Mouse (Mus musculus): Measurements from ENCODE around the gene Grin2c. TPM values are rescaled to one million over a fixed set of nuclear protein-coding genes. Genes with fewer than 3 reads are reported as not detected.

Grin2c gene
- polyA plus RNA-seq, 1 experiment from 2014 or later: not detected

DNA sequence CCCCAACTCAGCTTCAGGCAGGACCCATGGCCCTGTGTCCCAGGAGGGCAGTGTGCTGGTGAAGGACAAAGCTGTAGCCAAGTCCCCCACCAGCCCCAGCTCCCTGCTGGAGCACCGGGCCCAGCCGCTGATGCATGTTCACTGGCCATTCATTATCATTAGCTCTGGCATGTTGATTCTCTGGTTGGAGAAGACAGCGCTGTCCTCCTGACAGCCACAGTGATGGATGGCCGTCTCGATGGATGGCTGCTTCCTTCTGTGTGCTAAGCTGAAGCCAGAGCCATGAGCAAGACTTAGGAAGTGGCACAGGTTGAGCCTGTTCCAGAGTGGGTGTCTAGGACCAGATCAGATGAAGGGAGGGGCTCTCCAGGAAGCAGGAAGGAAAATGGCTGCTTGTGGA lies 30.5 kb downstream of the Grin2c start:
- H3K36me3 ChIP-seq (ENCODE audit: inconsistent target): peaks cover 89% of the 10 kb centered on the region
- no peak overlapping the region for H3K4me3 ChIP-seq (ENCODE audit: inconsistent target)
- peaks cover 35% of the 10 kb centered on the region; the same call in 1 of the 2 replicates for H3K79me2 ChIP-seq (ENCODE audit: inconsistent target)
- 85% methylated on average over 5 of the region's 5 CpGs for WGBS (ENCODE audit: missing documents)
- H3K27ac ChIP-seq: no peak overlapping the region

DNA sequence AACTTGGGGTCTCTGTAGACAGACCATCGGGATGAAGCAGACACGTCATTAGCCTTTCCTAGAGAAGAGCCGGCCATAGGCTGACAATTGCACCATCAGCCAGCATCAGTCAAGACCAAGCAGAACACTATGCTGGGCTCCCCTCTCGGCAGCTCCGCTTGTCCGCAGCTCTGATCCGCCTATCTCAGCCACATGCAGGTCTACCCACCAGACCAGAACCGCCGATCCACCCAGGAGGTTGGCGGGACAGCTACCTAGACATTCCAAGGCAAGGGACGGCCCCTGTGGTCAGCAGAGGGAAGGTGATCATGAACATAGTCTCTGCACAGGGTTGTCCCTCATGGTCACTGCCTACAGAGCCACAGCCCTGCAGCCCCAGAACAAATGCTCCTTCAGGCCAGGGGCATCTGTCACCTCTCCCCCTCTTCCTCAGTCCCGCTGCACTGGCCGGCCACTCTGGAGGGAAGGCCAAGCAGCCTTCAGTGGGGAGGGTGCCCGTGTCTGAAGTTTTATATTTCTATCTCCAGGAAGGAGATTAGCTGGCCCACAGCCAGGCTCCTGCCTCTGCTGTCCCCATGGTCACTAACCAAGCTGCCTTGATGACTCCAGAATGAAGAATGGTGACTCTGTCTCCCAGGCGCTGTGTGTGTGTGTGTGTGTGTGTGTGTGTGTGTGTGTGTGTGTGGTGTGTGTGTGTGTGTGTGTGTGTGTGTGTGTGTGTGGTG lies 32.6 kb downstream of the Grin2c start:
- H3K4me3 ChIP-seq (ENCODE audit: inconsistent target): no peak overlapping the region
- no peak overlapping the region for H3K27ac ChIP-seq
- H3K36me3 ChIP-seq (ENCODE audit: inconsistent target): peaks cover 80% of the 10 kb centered on the region
- peaks cover 38% of the 10 kb centered on the region; the same call in 1 of the 2 replicates for H3K79me2 ChIP-seq (ENCODE audit: inconsistent target)
- WGBS (ENCODE audit: missing documents): 90% methylated on average over 14 of the region's 15 CpGs

DNA sequence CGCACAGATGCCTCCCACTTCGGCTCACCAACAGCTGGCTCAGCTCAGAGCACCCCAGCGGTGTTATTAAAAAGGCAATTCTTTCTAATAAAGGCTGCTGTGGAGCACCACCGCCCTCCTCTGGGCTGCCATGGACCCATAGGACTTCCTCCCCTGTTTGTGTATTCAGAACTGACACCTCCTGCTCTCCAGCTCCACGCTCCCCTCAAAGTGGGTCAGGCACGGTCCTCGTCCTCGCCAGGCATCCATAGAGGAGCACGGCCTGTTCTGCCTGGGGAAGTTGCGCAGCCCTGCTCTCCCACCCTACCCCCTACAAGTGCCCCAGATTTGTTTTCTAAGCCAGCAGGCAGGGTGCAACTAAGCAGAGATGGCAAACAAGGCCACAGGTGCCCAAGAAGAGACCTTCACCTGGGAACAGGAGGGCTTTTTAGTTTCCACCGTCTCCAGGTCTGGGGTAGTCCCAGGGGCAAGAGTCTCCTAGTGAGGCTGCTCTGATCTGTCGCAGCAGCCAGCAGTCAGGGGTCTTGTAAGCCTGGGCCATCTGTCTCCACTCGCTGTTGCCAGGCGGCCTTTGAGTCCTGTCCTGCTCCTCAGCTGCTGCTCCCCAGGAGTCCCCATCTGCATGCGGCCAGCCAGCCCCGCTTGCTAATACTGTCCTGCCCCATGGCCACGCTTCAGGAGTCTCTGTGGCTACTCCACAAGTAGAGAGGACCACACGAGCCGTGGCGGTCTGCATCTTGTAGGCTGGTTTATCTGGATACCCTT lies 33.3 kb downstream of the Grin2c start:
- WGBS (ENCODE audit: missing documents): 92% methylated on average over 18 of the region's 20 CpGs
- Histone ChIP-seq H3K27ac (no peak overlapping the region), H3K4me3 (ENCODE audit: inconsistent target) (no peak overlapping the region), H3K36me3 (ENCODE audit: inconsistent target) (peaks cover 80% of the 10 kb centered on the region), H3K79me2 (ENCODE audit: inconsistent target) (peaks cover 46% of the 10 kb centered on the region; the same call in 1 of the 2 replicates)

DNA sequence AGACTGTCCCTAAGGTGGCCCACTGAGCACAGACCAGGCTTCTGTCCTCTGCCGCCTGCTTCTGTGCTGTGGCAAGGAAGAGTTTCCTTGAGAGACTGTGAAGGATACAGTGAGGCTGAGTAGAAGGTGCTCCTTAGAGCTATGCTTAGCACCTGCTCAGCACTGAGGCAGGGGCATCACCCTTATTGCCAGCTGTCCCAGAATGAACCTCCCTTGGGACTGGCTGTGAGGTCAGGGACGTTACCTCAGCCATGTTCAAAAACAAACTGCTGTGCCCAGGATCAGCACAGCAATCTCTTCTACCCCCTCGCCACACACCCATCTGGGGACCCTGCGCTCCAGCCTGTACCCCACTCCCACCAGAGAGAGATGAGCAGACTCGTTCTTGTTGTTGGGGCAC lies 34.2 kb downstream of the Grin2c start:
- Histone ChIP-seq H3K36me3 (ENCODE audit: inconsistent target) (peaks cover 80% of the 10 kb centered on the region), H3K27ac (no peak overlapping the region), H3K79me2 (ENCODE audit: inconsistent target) (peaks cover 54% of the 10 kb centered on the region; the same call in 1 of the 2 replicates), H3K4me3 (ENCODE audit: inconsistent target) (no peak overlapping the region)
- 82% methylated on average over 5 of the region's 5 CpGs for WGBS (ENCODE audit: missing documents)

DNA sequence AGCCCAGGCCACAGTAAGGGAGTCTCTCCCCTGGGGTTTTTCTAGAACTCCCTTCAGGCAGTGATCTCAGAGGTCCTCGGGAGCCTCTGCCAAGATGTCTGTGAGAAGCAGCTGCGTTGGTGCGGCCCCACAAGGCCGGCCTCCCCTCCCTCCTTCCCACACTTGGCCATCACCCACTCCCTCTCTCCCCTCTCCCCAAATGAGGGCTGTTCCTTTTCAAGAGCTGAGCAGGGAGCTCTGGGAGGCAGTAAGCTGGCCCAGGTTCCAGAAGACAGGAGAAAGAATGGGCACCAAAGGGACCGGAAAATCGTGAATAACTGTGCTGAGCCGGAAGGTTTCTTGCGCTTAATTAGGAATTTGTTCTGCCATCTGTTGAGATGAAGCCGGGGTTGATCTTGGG lies 35.1 kb downstream of the Grin2c start:
- Histone ChIP-seq H3K27ac (peak overlapping the region; percentile 41), H3K4me3 (ENCODE audit: inconsistent target) (no peak overlapping the region), H3K36me3 (ENCODE audit: inconsistent target) (peaks cover 78% of the 10 kb centered on the region), H3K79me2 (ENCODE audit: inconsistent target) (peaks cover 58% of the 10 kb centered on the region; the same call in 1 of the 2 replicates)
- WGBS (ENCODE audit: missing documents): 57% methylated on average over 9 of the region's 9 CpGs

DNA sequence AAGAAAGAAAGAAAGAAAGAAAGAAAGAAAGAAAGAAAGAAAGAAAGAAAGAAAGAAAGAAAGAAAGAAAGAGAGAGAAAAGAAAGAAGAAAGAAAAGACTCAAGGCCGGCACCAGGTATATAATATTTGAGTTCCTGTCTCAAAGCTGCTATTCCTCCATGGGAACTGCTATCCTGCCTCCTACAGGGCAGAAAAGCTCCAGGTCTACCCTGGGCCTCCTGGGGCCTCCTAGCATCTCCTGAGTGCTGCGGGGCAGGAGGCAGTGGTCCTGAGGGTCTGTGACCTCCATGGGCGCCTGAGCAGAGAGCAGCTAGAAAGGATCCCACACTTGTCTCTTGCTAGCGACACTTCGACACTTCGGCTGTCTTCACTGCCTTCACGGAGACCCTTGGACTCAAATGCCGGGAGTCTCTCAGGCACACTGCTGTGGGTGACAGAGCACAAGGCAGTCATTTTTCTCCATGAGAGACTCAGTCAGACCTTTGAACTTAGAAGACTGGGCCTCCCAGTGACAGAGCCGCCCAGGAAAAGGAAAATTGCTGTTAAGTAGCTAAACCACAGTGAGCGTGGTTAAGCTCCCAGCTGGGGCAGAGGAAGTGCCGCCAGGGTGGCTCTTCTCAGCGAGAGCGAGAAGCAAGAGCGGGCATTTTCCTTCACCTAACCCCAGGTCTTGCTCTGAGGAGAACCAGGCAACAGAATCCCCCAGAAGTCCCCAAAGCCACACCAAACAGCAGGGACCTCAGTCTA lies 35.7 kb downstream of the Grin2c start:
- H3K36me3 ChIP-seq (ENCODE audit: inconsistent target): peaks cover 78% of the 10 kb centered on the region

DNA sequence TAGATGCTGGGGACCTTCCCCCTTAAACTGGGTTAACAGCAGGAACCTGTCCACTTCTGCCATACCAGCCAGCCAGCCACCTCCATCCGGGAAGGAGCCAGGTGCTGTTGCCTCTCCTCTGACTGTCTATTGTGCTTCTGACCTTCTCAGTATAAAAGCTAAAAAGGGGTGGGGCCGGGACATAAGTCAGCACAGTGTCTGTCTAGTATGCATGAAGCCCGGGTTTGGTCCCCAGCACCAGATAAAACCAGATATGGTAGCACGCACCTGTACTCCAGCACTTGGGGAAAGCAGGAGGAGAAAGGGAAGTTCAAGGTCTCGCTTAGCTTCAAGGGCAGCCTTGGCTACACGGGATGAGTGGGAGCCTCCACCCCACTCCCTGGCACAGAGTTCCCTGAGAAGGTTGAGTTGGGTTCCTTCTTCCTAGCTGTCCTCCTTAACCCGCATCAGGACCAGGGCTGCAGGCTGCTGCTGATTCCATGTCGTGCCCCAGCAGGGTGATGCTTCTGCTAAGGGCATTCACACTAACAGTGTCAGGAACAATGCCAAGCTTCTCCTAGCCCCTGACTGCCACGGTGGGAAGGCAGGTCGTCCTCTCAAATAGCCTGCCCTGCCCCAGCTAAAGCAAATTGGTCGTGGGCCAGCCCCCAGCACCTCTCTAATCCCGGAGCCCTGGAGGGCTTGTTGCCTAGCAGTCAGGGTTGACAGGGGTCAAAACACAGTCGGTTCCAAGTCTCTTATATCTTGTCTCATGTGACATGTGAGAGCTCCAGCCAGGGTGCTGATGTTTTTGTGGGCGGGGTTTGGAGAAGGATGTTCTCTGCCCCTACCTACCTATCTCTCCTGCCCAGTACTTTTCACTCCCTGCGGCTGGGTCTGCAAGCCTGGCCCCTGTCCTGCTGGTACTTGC lies 37.8 kb downstream of the Grin2c start:
- 83% methylated on average over 15 of the region's 15 CpGs for WGBS (ENCODE audit: missing documents)
- H3K4me3 ChIP-seq (ENCODE audit: inconsistent target): no peak overlapping the region
- peaks cover 82% of the 10 kb centered on the region for H3K36me3 ChIP-seq (ENCODE audit: inconsistent target)
- H3K79me2 ChIP-seq (ENCODE audit: inconsistent target): peaks cover 80% of the 10 kb centered on the region
- no peak overlapping the region for H3K27ac ChIP-seq

More for the DNA sequence above, 35.7 kb downstream of the Grin2c start:
- Histone ChIP-seq H3K4me3 (ENCODE audit: inconsistent target) (no peak overlapping the region), H3K27ac (peak overlapping the region; percentile 41), H3K79me2 (ENCODE audit: inconsistent target) (peaks cover 64% of the 10 kb centered on the region; the same call in 1 of the 2 replicates)
- WGBS (ENCODE audit: missing documents): 34% methylated on average over 14 of the region's 14 CpGs

DNA sequence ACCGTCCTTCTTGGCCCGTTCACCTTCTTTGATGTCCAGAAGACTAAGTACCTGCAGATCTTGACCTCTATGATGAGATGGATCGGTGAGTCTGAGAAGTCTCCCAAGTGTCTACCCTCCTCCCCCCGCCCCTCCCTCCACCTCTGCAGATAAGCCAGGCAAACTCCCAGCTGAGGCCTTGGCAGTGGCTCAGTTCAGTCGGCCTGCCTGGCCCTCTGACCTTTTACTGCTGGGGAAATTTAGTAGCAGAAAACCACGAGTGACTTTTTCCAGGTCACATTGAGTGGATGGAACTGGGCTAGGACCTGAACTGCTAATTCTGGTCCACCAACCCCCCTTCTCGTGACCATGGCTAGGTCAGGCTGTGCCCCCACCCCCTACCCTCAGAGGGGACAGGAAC lies 38.6 kb downstream of the Grin2c start:
- WGBS (ENCODE audit: missing documents): 81% methylated on average over 7 of the region's 7 CpGs
- H3K79me2 ChIP-seq (ENCODE audit: inconsistent target): peaks cover 82% of the 10 kb centered on the region
- no peak overlapping the region for H3K4me3 ChIP-seq (ENCODE audit: inconsistent target)
- no peak overlapping the region for H3K27ac ChIP-seq
- peaks cover 78% of the 10 kb centered on the region for H3K36me3 ChIP-seq (ENCODE audit: inconsistent target)

DNA sequence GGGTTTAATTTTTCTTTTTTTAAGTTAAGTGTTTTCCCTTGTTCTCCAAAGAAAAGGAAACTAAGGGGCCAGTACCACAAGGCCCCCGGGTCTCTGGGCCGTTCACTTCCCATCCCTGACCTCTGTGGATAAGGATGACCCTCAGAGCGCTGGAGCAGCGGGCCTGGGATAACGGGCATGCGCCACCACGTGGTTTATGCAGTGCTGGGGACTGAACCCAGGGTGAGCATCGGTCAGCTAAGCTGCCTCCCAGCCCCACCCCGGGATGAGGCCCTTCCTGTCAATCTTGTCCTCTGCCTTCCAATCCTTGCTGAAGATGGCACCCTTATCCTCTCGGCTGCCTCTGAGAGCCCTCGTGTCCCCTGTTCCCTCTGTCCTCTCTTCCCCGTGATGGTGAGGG lies 39.4 kb downstream of the Grin2c start:
- Histone ChIP-seq H3K4me3 (ENCODE audit: inconsistent target) (no peak overlapping the region), H3K79me2 (ENCODE audit: inconsistent target) (peaks cover 82% of the 10 kb centered on the region), H3K27ac (no peak overlapping the region), H3K36me3 (ENCODE audit: inconsistent target) (peaks cover 70% of the 10 kb centered on the region)
- 96% methylated on average over 10 of the region's 12 CpGs for WGBS (ENCODE audit: missing documents)

DNA sequence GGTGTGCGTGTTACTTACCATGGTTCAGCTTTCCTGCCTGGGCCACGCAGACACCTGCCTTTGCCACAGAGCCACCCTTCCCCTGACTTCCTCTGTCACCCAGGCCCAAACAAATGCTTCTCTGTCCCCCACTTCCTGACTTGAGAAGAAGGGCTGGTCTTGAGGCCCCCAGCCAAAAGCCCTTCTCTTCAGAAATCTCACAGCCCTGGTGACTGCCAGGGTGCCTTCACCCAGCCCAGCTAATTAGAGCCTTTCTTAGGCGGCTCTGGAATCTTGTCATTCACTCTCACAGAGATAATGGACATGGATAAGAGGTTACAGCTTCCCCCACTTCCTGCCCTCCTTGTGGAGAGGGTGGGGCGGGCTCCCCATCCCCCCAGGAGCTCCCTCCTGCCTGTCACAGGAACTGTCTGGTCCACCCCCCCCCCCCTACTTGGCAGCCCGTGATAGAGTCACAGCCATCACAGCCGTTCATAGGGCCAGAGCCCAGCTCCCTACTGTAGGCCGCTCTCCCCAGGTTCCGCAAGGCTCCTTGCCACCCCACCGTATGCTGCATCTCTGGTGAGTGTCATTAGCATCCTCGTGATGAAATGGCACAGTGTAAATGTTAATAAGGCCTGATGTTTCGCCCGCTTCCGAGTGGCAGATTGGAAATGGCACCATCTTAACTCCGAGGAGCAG lies 40.1 kb downstream of the Grin2c start:
- H3K36me3 ChIP-seq (ENCODE audit: inconsistent target): peaks cover 67% of the 10 kb centered on the region
- 75% methylated on average over 14 of the region's 14 CpGs for WGBS (ENCODE audit: missing documents)
- no peak overlapping the region for H3K27ac ChIP-seq
- H3K4me3 ChIP-seq (ENCODE audit: inconsistent target): no peak overlapping the region
- peaks cover 82% of the 10 kb centered on the region for H3K79me2 ChIP-seq (ENCODE audit: inconsistent target)

DNA sequence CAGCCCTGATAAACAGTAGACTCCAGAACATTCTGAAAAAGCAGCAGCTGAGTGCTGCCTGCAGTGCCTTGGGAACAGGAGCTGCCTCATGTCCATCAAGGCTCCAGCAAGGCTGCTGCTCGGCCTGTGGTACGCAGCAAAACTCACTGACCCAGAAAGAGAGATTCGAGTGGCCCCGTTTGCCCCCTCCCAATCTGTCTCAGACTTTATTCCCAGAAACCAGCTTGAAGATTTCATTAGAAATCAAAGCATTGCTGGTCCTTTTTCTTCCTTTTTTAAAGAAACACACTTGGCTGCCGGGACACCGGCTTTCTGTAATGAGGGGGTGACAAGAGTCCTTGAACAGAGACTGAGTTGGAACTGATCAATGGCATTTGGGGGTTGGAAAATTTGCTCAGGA lies 41.7 kb downstream of the Grin2c start:
- Histone ChIP-seq H3K27ac (no peak overlapping the region), H3K79me2 (ENCODE audit: inconsistent target) (peaks cover 90% of the 10 kb centered on the region), H3K36me3 (ENCODE audit: inconsistent target) (peaks cover 72% of the 10 kb centered on the region), H3K4me3 (ENCODE audit: inconsistent target) (no peak overlapping the region)
- WGBS (ENCODE audit: missing documents): 94% methylated on average over 6 of the region's 6 CpGs

DNA sequence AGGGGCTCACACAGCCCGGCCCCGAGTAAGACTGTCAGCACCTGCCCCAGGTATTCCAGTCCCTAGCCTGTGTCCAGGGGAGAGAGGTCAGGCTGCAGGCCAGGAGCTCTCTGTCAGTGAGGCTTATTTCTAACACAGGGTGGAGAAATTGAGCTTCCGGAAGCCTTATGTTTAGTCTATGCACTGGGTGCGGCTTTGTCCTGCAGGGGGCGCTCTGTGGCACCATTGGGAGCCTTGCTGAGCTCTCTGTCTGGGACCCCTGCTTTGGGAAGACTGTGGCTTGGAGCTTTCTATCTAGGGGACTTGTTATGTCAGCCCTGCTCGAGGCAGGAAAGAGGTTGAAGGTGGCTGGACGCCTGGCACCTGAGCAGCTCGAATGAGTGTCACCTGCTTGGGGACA lies 42.2 kb downstream of the Grin2c start:
- 66% methylated on average over 6 of the region's 8 CpGs for WGBS (ENCODE audit: missing documents)
- no peak overlapping the region for H3K27ac ChIP-seq
- no peak overlapping the region for H3K4me3 ChIP-seq (ENCODE audit: inconsistent target)
- peaks cover 94% of the 10 kb centered on the region for H3K79me2 ChIP-seq (ENCODE audit: inconsistent target)
- peaks cover 72% of the 10 kb centered on the region for H3K36me3 ChIP-seq (ENCODE audit: inconsistent target)

DNA sequence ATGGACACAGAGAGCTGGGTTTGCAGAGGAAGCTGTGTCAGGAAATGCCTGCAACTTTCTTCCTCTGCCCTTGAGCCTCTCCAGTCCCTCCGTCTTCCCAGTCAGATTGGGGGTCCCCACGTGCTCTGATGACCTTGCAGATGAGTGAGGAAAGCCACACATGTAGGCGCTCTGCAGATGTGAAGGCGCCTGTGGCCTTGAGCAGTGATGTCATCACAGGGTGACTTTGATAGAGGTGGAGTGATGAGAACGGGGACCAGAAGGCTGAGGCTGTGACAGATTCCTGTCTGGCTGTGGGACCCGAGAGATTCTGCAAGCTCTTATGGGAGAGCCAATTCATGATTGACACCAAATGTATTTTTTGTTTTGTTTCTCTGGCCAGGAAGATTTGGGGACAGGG lies 43.2 kb downstream of the Grin2c start:
- Histone ChIP-seq H3K27ac (peak overlapping the region; percentile 61), H3K36me3 (ENCODE audit: inconsistent target) (peaks cover 73% of the 10 kb centered on the region), H3K79me2 (ENCODE audit: inconsistent target) (peaks cover 95% of the 10 kb centered on the region), H3K4me3 (ENCODE audit: inconsistent target) (no peak overlapping the region)
- 31% methylated on average over 5 of the region's 6 CpGs for WGBS (ENCODE audit: missing documents)
